Mouse (Mus musculus): ENCODE data around the gene Slc46a3.

GRCm38 (mm10) chr5:147874491-147875065 lies 20.0 kb downstream of the Slc46a3 start:
- no peak for TF ChIP-seq CTCF (IDR thresholded peaks at IDR 0.05; ENCODE audit: borderline replicate concordance, insufficient read depth, low read length)
- TF ChIP-seq POLR2A (IDR thresholded peaks at IDR 0.05; ENCODE audit: low read depth, low read length) = no peak

Measured in embryonic fibroblast, embryonic 13.5 days (primary cell).